Mouse (Mus musculus) left cerebral cortex, adult 6 months (tissue): ENCODE results near the gene Prpf40b. TPM values are rescaled to one million over a fixed set of nuclear protein-coding genes. Genes with fewer than 3 reads are reported as not detected.

ENCODE experiments used
- long read RNA-seq, 2 experiments: library from polyadenylated mRNA; unstranded; transcript quantifications; one replicate each; pipeline ENCODE4 v2.0.0; 2019 to 2020
- polyA plus RNA-seq: library from polyadenylated mRNA; unstranded; fragments of <200 nt; fragmentation: Nextera tagmentation; gene quantifications from 2 replicates; pipeline ENCODE4 v1.2.3, GENCODE M21; 2021

Gene Prpf40b
- 24.3 and 37.1 TPM in 2 replicates for polyA plus RNA-seq
- long read RNA-seq, experiment 1, partial matches to known transcripts = 16 of 43 reads
- long read RNA-seq, experiment 1, other reads (novel, unspliced or antisense) = 26 of 43 reads
- long read RNA-seq, experiment 2, partial matches to known transcripts = 14 of 19 reads
- long read RNA-seq, experiment 2, other reads (novel, unspliced or antisense) = 5 of 19 reads

DNA sequence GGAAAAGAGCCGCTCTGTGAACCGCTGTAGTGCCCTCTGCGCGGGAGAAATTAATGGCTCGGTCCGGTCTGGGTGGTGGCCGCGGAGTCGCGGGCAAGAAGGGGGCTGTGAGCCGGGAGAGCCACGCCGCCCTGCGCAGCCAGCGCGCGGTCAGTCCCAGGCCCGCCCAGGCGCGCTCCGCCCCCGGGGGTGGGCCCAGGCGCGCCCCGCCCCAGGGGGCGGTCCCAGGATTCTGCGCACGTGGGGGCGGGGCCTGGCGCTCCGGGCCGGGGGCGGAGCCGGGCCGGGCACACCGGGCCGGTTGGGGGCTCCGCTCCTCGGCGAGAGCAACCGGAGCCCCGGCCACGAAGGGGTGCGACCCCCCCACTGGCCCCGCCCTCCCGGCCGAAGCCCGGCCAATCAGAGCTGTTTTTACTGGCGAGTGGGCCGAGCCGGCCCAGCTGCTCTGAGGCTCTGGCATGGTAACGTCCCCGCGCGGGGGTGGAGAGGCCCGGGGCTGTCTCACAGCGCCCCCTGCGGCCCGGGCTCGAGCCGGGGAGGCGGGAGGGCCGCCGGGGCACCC lies at the start of gene Prpf40b:
TSS of gene Prpf40b (plus strand) at position 275 of the 562 bp plus-strand sequence.

GRCm38 (mm10) chr15:99251626-99252380 lies 43.1 kb upstream of the Prpf40b start, which contains the start of gene Mcrs1:
Mcrs1 (minus strand) TSS chr15:99251961.

GRCm38 (mm10) chr15:99295484-99295981 lies 646 bp downstream of the Prpf40b start, which contains the start of gene Fam186b:
Fam186b (minus strand) TSS chr15:99295888.

Other genes with a start within 250 kb of the Prpf40b start
- gene Prph, start 239.9 kb upstream of the Prpf40b start, polyA plus RNA-seq = 1.9 and 2.1 TPM in 2 replicates
- gene Troap, start 220.5 kb upstream of the Prpf40b start, polyA plus RNA-seq = 0.09 TPM in 1 of 2 replicates, not detected in the other
- not detected in 2 replicates for gene C1ql4, start 207.3 kb upstream of the Prpf40b start, polyA plus RNA-seq
- 0.32 TPM in 1 of 2 replicates, not detected in the other for gene Dnajc22, start 201.9 kb upstream of the Prpf40b start, polyA plus RNA-seq
- 5.8 and 7.5 TPM in 2 replicates for gene Spats2, start 169.2 kb upstream of the Prpf40b start, polyA plus RNA-seq
- 14.3 and 20.8 TPM in 2 replicates for gene Kcnh3, start 70.2 kb upstream of the Prpf40b start, polyA plus RNA-seq
- 105 and 138 TPM in 2 replicates for gene Mcrs1, start 43.1 kb upstream of the Prpf40b start, polyA plus RNA-seq
- gene Fam186b, start 801 bp downstream of the Prpf40b start, polyA plus RNA-seq = 0.20 and 0.36 TPM in 2 replicates
- gene Fmnl3, start 75.4 kb downstream of the Prpf40b start, polyA plus RNA-seq = 0.59 and 2.3 TPM in 2 replicates
- 159 and 166 TPM in 2 replicates for gene Tmbim6, start 97.8 kb downstream of the Prpf40b start, polyA plus RNA-seq
- 1.0 and 3.0 TPM in 2 replicates for gene Nckap5l, start 162.7 kb downstream of the Prpf40b start, polyA plus RNA-seq
- 6.0 and 8.9 TPM in 2 replicates for gene Bcdin3d, start 179.6 kb downstream of the Prpf40b start, polyA plus RNA-seq
- gene Faim2, start 233.1 kb downstream of the Prpf40b start, polyA plus RNA-seq = 202 and 292 TPM in 2 replicates